ENCODE assay signal across 11 mouse cellular contexts in genomic region chr2:18952102-18952673, GRCm38 (mm10). TPM values are rescaled to one million over a fixed set of nuclear protein-coding genes. Genes with fewer than 3 reads are reported as not detected.
A peak's percentile ranks its signal among the peaks of the same experiment; 100 is the strongest.
DNase-seq lines count a peak whose midpoint lies in the region; ATAC-seq and TF ChIP-seq lines count a peak whose summit lies in the region.
"Had no signal": no experiment of that assay in that cellular context is flagged by ENCODE, and none has a peak within 500 bp of the region (broad histone marks: within the 10 kb centered on the region; RNA-seq: fewer than 3 reads in every experiment).

No protein-coding gene starts in this region.

- no peak for TF ChIP-seq RAD21 in MEL (IDR thresholded peaks at IDR 0.05; ENCODE audit: low read depth, low read length)

- H3K27ac ChIP-seq in heart, embryonic 15.5 days: peak overlapping the region; percentile 11; the same call in 1 of the 2 replicates
- H3K27ac ChIP-seq in heart, embryonic 10.5 days: no peak overlapping the region
- peak overlapping the region; percentile 97 for H3K27ac ChIP-seq in MEL (ENCODE audit: control insufficient read depth, low read depth, low read length)
- no peak overlapping the region for H3K27ac ChIP-seq in forebrain, embryonic 10.5 days
- H3K27ac ChIP-seq in neural tube, embryonic 15.5 days (replicated peaks): no peak overlapping the region
- H3K27ac ChIP-seq: hindbrain, embryonic 13.5 days; midbrain, embryonic 12.5 days had no signal

- H3K4me1 ChIP-seq in heart, embryonic 15.5 days (replicated peaks): peaks cover 36% of the 10 kb centered on the region
- peaks cover 26% of the 10 kb centered on the region for H3K4me1 ChIP-seq in heart, embryonic 10.5 days
- H3K4me1 ChIP-seq in MEL (ENCODE audit: control insufficient read depth in 1 of 2, insufficient read depth in 2 of 2, low read length in 2 of 2): peaks cover 50 to 62% of the 10 kb centered on the region in 2 experiments
- peaks cover 38% of the 10 kb centered on the region for H3K4me1 ChIP-seq in forebrain, embryonic 10.5 days
- 0 out of 2 replicates have a peak, but pooled peaks cover 5% of the 10 kb centered on the region for H3K4me1 ChIP-seq in neural tube, embryonic 15.5 days

- WGBS in heart, embryonic 15.5 days: 42% methylated on average over 7 of the region's 7 CpGs
- 46% methylated on average over 7 of the region's 7 CpGs for WGBS in heart, embryonic 10.5 days
- 71% methylated on average over 7 of the region's 7 CpGs for WGBS in forebrain, embryonic 10.5 days
- 66% methylated on average over 7 of the region's 7 CpGs for WGBS in neural tube, embryonic 15.5 days

- ATAC-seq in heart, embryonic 15.5 days (replicated peaks; ENCODE audit: insufficient number of reproducible peaks, insufficient read depth, low FRiP score, low read depth): no peak
- no peak for ATAC-seq in neural tube, embryonic 15.5 days (ENCODE audit: low FRiP score)

- peak; percentile 96 to 97 for TF ChIP-seq EP300 in MEL (IDR thresholded peaks at IDR 0.05; ENCODE audit: low read depth in 1 of 2, low read length in 2 of 2)

- H3K9ac ChIP-seq in heart, embryonic 15.5 days: no peak overlapping the region
- H3K9ac ChIP-seq in MEL (ENCODE audit: control insufficient read depth, low read depth, low read length, poor library complexity, severe bottlenecking): peak overlapping the region; percentile 49
- no peak overlapping the region for H3K9ac ChIP-seq in neural tube, embryonic 15.5 days (replicated peaks)
- H3K9ac ChIP-seq: hindbrain, embryonic 13.5 days; midbrain, embryonic 12.5 days had no signal

- H3K79me2 ChIP-seq in MEL (ENCODE audit: control insufficient read depth, insufficient read depth, low read length, poor library complexity): peaks cover 31% of the 10 kb centered on the region

- TF ChIP-seq CTCF in MEL (IDR thresholded peaks at IDR 0.05 in 2 of 3, conservative IDR thresholded peaks at IDR 0.05 in 1 of 3; ENCODE audit: control insufficient read depth in 1 of 3, insufficient read depth in 1 of 3, low read depth in 2 of 3, low read length in 3 of 3, poor library complexity in 1 of 3, severe bottlenecking in 1 of 3): no peak

- no peaks in the 10 kb centered on the region for H3K9me3 ChIP-seq in heart, embryonic 15.5 days (replicated peaks)
- no peaks in the 10 kb centered on the region for H3K9me3 ChIP-seq in heart, embryonic 10.5 days
- H3K9me3 ChIP-seq in MEL (replicated peaks; ENCODE audit: insufficient read depth, low read length): no peaks in the 10 kb centered on the region
- no peaks in the 10 kb centered on the region for H3K9me3 ChIP-seq in forebrain, embryonic 10.5 days
- no peaks in the 10 kb centered on the region for H3K9me3 ChIP-seq in neural tube, embryonic 15.5 days (replicated peaks)
- H3K9me3 ChIP-seq: hindbrain, embryonic 13.5 days; midbrain, embryonic 12.5 days had no signal

- TF ChIP-seq POLR2A in MEL (IDR thresholded peaks at IDR 0.05; ENCODE audit: control insufficient read depth in 1 of 2, insufficient read depth in 1 of 2, low read depth in 1 of 2, low read length in 2 of 2, poor library complexity in 1 of 2): 0 out of 4 replicates have a peak, but pooled peaks of 1 of the 2 experiments have one; percentile 26

- DNase-seq in heart, embryonic 10.5 days (ENCODE audit: low spot score): no peak
- DNase-seq in MEL (ENCODE audit: low read depth, low spot score): peak; percentile 94
- peak; percentile 50 to 66 for DNase-seq in kidney, postnatal 4 days
- DNase-seq in right cerebral cortex, adult 2 months (ENCODE audit: low spot score in 2 of 2): peak; percentile 47 to 62
- no peak for DNase-seq in gastrocnemius, postnatal 4 days (ENCODE audit: low spot score in 2 of 2)
- no peak for DNase-seq in forebrain, embryonic 10.5 days (ENCODE audit: extremely low spot score, low spot score)
- DNase-seq: cerebellum, postnatal 10 days had no signal

- no peaks in the 10 kb centered on the region for H3K36me3 ChIP-seq in heart, embryonic 15.5 days
- H3K36me3 ChIP-seq in heart, embryonic 10.5 days: no peaks in the 10 kb centered on the region
- H3K36me3 ChIP-seq in MEL (ENCODE audit: control insufficient read depth in 1 of 2, insufficient read depth in 2 of 2, low read length in 2 of 2): peaks cover 0 to 61% of the 10 kb centered on the region in 2 experiments; a peak in 2 of 4 replicates
- H3K36me3 ChIP-seq in forebrain, embryonic 10.5 days (replicated peaks): no peaks in the 10 kb centered on the region
- H3K36me3 ChIP-seq in neural tube, embryonic 15.5 days: no peaks in the 10 kb centered on the region
- H3K36me3 ChIP-seq: hindbrain, embryonic 13.5 days; midbrain, embryonic 12.5 days had no signal

- H3K4me2 ChIP-seq in heart, embryonic 15.5 days: no peak overlapping the region
- no peak overlapping the region for H3K4me2 ChIP-seq in neural tube, embryonic 15.5 days
- H3K4me2 ChIP-seq: hindbrain, embryonic 13.5 days; midbrain, embryonic 12.5 days had no signal

- H3K4me3 ChIP-seq in heart, embryonic 15.5 days: no peak overlapping the region
- no peak overlapping the region for H3K4me3 ChIP-seq in heart, embryonic 10.5 days
- H3K4me3 ChIP-seq in MEL (ENCODE audit: control insufficient read depth in 1 of 2, insufficient read depth in 1 of 2, low read depth in 2 of 2, low read length in 2 of 2): peak overlapping the region in 1 of 2 experiments; percentile 12; a peak in 2 of 4 replicates
- H3K4me3 ChIP-seq in forebrain, embryonic 10.5 days: no peak overlapping the region
- H3K4me3 ChIP-seq in neural tube, embryonic 15.5 days (replicated peaks): no peak overlapping the region
- H3K4me3 ChIP-seq: hindbrain, embryonic 13.5 days; midbrain, embryonic 12.5 days had no signal

- no peaks in the 10 kb centered on the region for H3K27me3 ChIP-seq in heart, embryonic 15.5 days
- no peaks in the 10 kb centered on the region for H3K27me3 ChIP-seq in heart, embryonic 10.5 days (ENCODE audit: insufficient read depth, poor library complexity, severe bottlenecking)
- no peaks in the 10 kb centered on the region for H3K27me3 ChIP-seq in MEL (ENCODE audit: control insufficient read depth in 1 of 2, insufficient read depth in 2 of 2, low read length in 2 of 2)
- no peaks in the 10 kb centered on the region for H3K27me3 ChIP-seq in forebrain, embryonic 10.5 days (ENCODE audit: poor library complexity, severe bottlenecking)
- H3K27me3 ChIP-seq in neural tube, embryonic 15.5 days (replicated peaks): no peaks in the 10 kb centered on the region
- H3K27me3 ChIP-seq: hindbrain, embryonic 13.5 days; midbrain, embryonic 12.5 days had no signal

TF ChIP-seq in MEL, 35 proteins besides CTCF, POLR2A, EP300 and RAD21 (continues in another document):
- TF ChIP-seq ELF1 (IDR thresholded peaks at IDR 0.05; ENCODE audit: low read depth, low read length) (peak; percentile 42; the same call in 1 of the 2 replicates), NELFE (IDR thresholded peaks at IDR 0.05; ENCODE audit: low read depth, low read length) (peak; percentile 39; the same call in 1 of the 2 replicates), MXI1 (IDR thresholded peaks at IDR 0.05; ENCODE audit: low read depth, low read length) (peak; percentile 86), MYB (IDR thresholded peaks at IDR 0.05; ENCODE audit: low read depth, low read length) (peak; percentile 88), USF2 (IDR thresholded peaks at IDR 0.05; ENCODE audit: borderline replicate concordance in 1 of 2, insufficient read depth in 1 of 2, low read depth in 1 of 2, low read length in 2 of 2) (no peak), UBTF (IDR thresholded peaks at IDR 0.05; ENCODE audit: borderline replicate concordance, insufficient read depth, low read depth, low read length) (no peak), JUND (IDR thresholded peaks at IDR 0.05; ENCODE audit: low read depth, low read length) (0 out of 2 replicates have a peak, but pooled peaks have one; percentile 50), TAL1 (IDR thresholded peaks at IDR 0.05; ENCODE audit: low read length) (peak; percentile 64), CHD1 (IDR thresholded peaks at IDR 0.05; ENCODE audit: low read depth, low read length) (no peak), MYC (IDR thresholded peaks at IDR 0.05; ENCODE audit: low read depth, low read length) (peak; percentile 86), RCOR1 (IDR thresholded peaks at IDR 0.05; ENCODE audit: low read depth, low read length) (peak; percentile 97), HCFC1 (IDR thresholded peaks at IDR 0.05; ENCODE audit: low read depth, low read length) (peak; percentile 67), SIN3A (IDR thresholded peaks at IDR 0.05; ENCODE audit: low read length) (peak; percentile 96), NRF1 (IDR thresholded peaks at IDR 0.05; ENCODE audit: insufficient read depth, low read depth, low read length, poor library complexity, severe bottlenecking) (no peak), GABPA (IDR thresholded peaks at IDR 0.05; ENCODE audit: low read depth, low read length) (no peak), MAFK (IDR thresholded peaks at IDR 0.05; ENCODE audit: borderline replicate concordance, low read depth, low read length) (peak; percentile 75; the same call in 1 of the 2 replicates), KAT2A (conservative IDR thresholded peaks at IDR 0.05; ENCODE audit: low read depth, low read length) (no peak), USF1 (IDR thresholded peaks at IDR 0.05; ENCODE audit: low read depth, low read length) (no peak)

RNA-seq across cellular contexts. Expression of gene Pip4k2a, which starts 45.7 kb away (rescaled TPM):
- 6.1 and 9.1 TPM in 2 replicates for polyA plus RNA-seq in heart, embryonic 15.5 days (2015; fragmentation: Nextera tagmentation; extraction: Ambion mirVana)
- polyA plus RNA-seq in heart, embryonic 10.5 days (2016; fragmentation: Nextera tagmentation; extraction: Ambion mirVana): 7.4 and 12.0 TPM in 2 replicates
- 7.9 and 11.7 TPM in 2 replicates for total RNA-seq in MEL (2012; rRNA removed)
- polyA plus RNA-seq in MEL (2012; ENCODE audit: insufficient read depth in 1 of 2, insufficient read length in 2 of 2, low read depth in 1 of 2, low replicate concordance in 2 of 2, missing spikeins in 1 of 2): 10 to 100 TPM in 1 of 2 experiments, not detected in 1; 48.5 TPM
- total RNA-seq in gastrocnemius, postnatal 4 days (2021): 10 to 100 TPM; 22.4 to 25.2 TPM
- polyA plus RNA-seq in forebrain, embryonic 10.5 days (2016; fragmentation: Nextera tagmentation; extraction: Ambion mirVana): 6.6 and 7.5 TPM in 2 replicates
- 9.9 and 13.7 TPM in 2 replicates for polyA plus RNA-seq in neural tube, embryonic 15.5 days (2015; fragmentation: Nextera tagmentation; extraction: Ambion mirVana)

RNA-seq across cellular contexts. Expression of gene 4930426L09Rik, which starts 46.0 kb away (rescaled TPM):
- polyA plus RNA-seq in heart, embryonic 15.5 days (2015; fragmentation: Nextera tagmentation; extraction: Ambion mirVana): 0.16 and 0.30 TPM in 2 replicates
- 0.18 and 0.38 TPM in 2 replicates for polyA plus RNA-seq in heart, embryonic 10.5 days (2016; fragmentation: Nextera tagmentation; extraction: Ambion mirVana)
- 0.12 and 0.13 TPM in 2 replicates for total RNA-seq in MEL (2012; rRNA removed)
- polyA plus RNA-seq in MEL (2012; ENCODE audit: insufficient read depth in 1 of 2, insufficient read length in 2 of 2, low read depth in 1 of 2, low replicate concordance in 2 of 2, missing spikeins in 1 of 2): under 1 TPM in 1 of 2 experiments, not detected in 1; 0.19 TPM
- total RNA-seq in gastrocnemius, postnatal 4 days (2021): under 1 TPM; 0.23 to 0.49 TPM
- polyA plus RNA-seq in forebrain, embryonic 10.5 days (2016; fragmentation: Nextera tagmentation; extraction: Ambion mirVana): 0.14 and 0.31 TPM in 2 replicates
- polyA plus RNA-seq in neural tube, embryonic 15.5 days (2015; fragmentation: Nextera tagmentation; extraction: Ambion mirVana): 0.37 and 0.41 TPM in 2 replicates

Comparison
In these comparisons a context has a peak if more than half of its experiments do, and no peak if none do; other contexts are left out.
1. H3K27ac ChIP-seq: peak in heart, embryonic 15.5 days (single experiment) and MEL (single experiment); none in heart, embryonic 10.5 days (single experiment), forebrain, embryonic 10.5 days (single experiment) and neural tube, embryonic 15.5 days (single experiment).
2. DNase-seq: peak in MEL (single experiment), kidney, postnatal 4 days (2 of 2) and right cerebral cortex, adult 2 months (2 of 2); none in heart, embryonic 10.5 days (single experiment), gastrocnemius, postnatal 4 days (0 of 2) and forebrain, embryonic 10.5 days (single experiment).